Mouse (Mus musculus): ENCODE data around the gene Foxd1.
A peak's percentile ranks its signal among the peaks of the same experiment; 100 is the strongest.

Foxd1 gene

GRCm38 (mm10) chr13:98354090-98354801 is at the start of gene Foxd1:
Gene Foxd1, plus strand, starts transcription at chr13:98354242.
- peak in 1 of 2 experiments; percentile 14 for DNase-seq (ENCODE audit: low spot score in 2 of 2)

GRCm38 (mm10) chr13:98305257-98305656 is 48.8 kb upstream of the Foxd1 start:
- no peak for DNase-seq (ENCODE audit: low spot score in 2 of 2)

DNA sequence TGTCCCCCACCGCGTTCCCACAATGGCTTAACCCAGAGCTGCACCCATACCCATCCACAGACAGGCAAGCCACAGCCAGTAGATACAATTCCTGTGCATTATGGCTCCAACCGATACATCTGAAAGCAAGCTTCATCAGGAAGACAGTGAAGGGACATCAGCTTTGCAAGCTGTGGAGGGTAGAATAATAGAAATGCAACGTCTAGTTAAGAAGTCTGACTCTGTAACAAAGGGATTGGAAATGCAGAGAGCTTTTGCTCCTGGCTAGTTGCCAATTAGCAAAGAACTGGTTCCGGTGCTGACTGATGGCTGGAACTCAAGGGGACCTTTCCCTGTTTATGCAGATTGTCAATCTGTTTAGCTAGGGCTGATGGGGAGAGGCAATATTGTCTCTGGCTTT is 47.6 kb upstream of the Foxd1 start:
- DNase-seq (ENCODE audit: low spot score in 2 of 2), result no peak

DNA sequence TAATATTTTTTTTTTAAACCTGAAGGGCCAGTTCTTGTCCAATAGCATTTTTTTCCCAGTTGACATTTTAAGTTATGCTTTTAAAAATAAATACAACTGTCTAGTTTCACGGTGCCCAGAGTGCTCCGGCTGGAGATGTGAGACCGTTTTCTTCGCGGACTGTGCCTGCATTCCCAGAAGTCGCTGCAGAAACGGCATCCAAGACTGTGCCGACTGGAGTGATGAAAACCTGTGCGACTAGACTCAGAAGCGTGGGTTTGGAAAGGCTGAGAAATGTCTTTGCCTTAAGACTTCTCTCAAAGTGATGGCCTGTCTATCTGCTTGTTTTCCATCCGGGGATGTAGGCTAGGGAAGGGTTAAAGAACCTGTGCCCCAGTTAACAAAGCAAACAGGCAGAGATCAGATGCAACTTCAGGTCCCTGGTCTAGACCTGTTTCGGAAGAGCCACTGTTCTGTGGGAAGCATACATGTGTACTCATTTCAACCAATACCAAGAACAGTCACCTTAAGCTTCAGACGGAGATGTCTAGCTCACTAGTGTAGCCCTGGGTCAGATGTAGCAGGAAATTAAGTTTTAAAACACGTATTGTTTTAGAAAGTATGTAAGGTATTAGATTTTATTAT is 47.1 kb upstream of the Foxd1 start:
- DNase-seq (ENCODE audit: low spot score in 2 of 2), result no peak

DNA sequence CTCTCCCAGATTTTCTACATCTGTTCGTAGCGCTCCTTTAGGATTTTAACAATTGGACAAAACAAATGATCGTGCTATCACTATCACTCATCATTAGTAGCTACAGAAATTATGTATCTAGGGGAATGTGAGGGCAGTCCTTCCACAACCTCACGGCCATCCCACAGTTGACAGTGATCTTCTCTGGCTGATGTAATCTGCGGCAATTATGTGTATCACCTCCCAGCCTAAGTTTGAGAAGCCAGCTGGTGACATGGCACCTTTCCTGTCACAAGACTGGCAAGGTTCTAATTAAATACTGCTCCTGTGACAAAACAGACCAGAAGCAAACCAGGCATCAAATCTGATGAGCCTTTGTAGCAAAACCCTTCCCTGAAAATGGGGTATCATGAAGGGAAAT is 46.0 kb upstream of the Foxd1 start:
- no peak for DNase-seq (ENCODE audit: low spot score in 2 of 2)

- DNase-seq (ENCODE audit: low spot score in 2 of 2), result no peak
These were observed 45.3 kb upstream of the Foxd1 start for GRCm38 (mm10) chr13:98308724-98309123.

GRCm38 (mm10) chr13:98311597-98311996 is 42.4 kb upstream of the Foxd1 start:
- DNase-seq (ENCODE audit: low spot score in 2 of 2), result no peak

DNA sequence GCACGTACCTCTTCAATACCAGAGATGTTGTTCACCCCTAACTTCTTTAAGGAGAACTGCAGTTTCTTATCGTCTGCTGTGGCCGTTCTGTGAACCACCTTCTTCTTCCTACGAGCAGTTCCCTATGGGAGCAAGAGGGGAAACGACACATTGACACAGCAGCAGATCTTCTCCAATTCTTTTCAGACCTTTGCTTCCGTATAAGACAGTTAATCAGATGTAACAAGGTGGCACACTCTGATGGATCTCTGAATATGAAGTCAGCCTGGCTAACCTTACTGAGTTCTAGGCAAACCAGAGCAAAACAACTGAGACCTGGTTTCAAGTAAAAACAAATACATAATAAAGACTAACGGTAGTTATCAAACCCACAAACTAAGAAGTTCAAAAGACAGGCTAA is 40.4 kb upstream of the Foxd1 start:
- no peak for DNase-seq (ENCODE audit: low spot score in 2 of 2)

DNA sequence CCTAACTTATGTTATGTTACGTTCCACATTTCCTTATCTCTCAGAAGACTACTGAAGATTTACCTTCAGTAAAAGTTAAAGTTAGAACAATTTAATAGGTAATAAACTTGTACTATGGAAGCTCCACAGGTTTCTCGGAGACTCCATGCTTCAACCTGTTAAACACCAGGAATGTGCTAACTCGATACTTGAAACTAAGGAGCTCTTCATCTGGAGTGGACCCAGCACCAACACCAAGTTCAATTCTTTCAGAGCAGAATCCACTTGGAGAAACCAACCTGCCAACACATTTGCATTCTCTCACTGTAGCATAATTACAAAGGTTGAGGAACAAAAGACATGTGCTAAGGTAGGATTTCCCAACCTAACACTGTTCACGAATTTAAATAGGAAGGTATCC is 38.9 kb upstream of the Foxd1 start:
- no peak for DNase-seq (ENCODE audit: low spot score in 2 of 2)

- DNase-seq (ENCODE audit: low spot score in 2 of 2), result no peak
These were observed 37.9 kb upstream of the Foxd1 start for GRCm38 (mm10) chr13:98316140-98316479.

- peak; percentile 91 to 93 for DNase-seq (ENCODE audit: low spot score in 2 of 2)
These were observed 37.4 kb upstream of the Foxd1 start, which contains the start of gene Btf3 for GRCm38 (mm10) chr13:98316480-98317245. Gene Btf3, minus strand, starts transcription at chr13:98317006.

GRCm38 (mm10) chr13:98317246-98317677 is 36.8 kb upstream of the Foxd1 start:
- no peak for DNase-seq (ENCODE audit: low spot score in 2 of 2)

- no peak for DNase-seq (ENCODE audit: low spot score in 2 of 2)
These were observed 36.1 kb upstream of the Foxd1 start for GRCm38 (mm10) chr13:98317911-98318310.

DNA sequence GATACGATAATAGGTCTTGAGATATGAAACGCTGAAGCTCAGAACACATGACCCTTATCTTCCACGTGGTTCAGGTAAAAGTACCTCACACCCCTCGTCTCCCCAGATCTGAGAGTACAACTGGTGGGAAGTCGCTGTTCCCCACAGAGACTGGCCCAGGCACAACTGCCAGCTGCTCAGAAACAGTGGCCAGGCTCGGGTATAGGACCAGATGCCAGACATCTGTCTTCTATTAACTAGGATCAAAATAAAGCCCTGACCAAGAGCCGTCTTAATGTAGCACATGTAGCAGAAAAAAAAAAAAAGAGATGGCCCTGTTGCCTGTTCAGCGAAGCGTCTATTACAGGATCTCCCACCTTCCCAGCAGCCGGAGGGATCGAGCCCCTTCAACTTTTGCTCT is 29.0 kb upstream of the Foxd1 start:
- DNase-seq (ENCODE audit: low spot score in 2 of 2), result no peak

GRCm38 (mm10) chr13:98332106-98332505 is 21.9 kb upstream of the Foxd1 start:
- DNase-seq (ENCODE audit: low spot score in 2 of 2), result no peak

GRCm38 (mm10) chr13:98336205-98336604 is 17.8 kb upstream of the Foxd1 start:
- no peak for DNase-seq (ENCODE audit: low spot score in 2 of 2)

DNA sequence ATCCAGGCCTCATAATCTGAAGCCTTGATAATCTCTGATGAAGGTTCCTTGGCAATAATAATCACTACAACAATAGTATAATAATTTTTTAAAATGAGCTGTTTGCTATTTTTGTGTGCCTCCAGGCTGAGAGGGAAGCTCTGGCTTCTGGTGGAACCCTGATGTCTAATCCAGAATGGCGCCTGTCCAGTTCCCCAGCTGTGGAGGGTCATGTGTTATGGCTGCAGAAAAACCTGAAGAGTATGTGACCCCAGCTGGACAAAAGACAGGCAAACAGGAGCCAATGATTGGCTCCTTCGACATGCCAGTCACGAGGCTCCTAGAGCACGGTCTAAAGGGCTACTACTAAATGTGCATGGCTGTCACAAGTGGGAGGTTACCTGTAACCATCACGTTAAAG is 13.5 kb upstream of the Foxd1 start:
- DNase-seq (ENCODE audit: low spot score in 2 of 2), result peak in 1 of 2 experiments; percentile 18

GRCm38 (mm10) chr13:98349491-98349890 is 4.6 kb upstream of the Foxd1 start:
- no peak for DNase-seq (ENCODE audit: low spot score in 2 of 2)

GRCm38 (mm10) chr13:98351527-98351926 is 2.5 kb upstream of the Foxd1 start:
- DNase-seq (ENCODE audit: low spot score in 2 of 2), result no peak

DNA sequence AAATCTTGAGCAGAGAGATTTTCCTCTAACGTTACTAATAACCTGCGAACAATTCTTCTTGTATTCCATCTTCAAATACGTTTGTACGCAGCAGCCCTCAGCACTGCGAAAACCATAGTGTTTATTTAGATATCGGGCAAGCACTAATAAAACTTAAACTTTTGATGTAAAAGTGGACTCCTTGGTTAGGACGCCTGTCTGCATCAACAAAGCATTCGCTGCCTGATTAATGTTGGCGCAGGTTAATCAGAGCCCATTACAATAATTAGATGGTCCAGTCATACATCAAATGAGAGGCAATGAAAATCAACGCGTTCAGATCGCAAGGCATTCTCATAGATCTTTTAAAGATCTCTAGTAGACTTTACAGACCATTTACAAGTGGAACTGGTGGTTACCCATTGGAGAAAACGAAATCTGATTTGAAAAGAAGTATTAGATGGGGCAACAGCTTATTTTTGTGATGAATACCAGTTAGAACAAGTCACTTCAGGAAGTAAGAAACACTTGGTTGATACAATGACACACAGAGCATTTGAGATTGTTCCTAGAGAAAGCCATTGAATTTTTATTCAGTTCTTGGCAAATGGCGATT is 1.6 kb upstream of the Foxd1 start:
- no peak for DNase-seq (ENCODE audit: low spot score in 2 of 2)

GRCm38 (mm10) chr13:98353709-98354089 is 343 bp upstream of the Foxd1 start:
- no peak for DNase-seq (ENCODE audit: low spot score in 2 of 2)

DNA sequence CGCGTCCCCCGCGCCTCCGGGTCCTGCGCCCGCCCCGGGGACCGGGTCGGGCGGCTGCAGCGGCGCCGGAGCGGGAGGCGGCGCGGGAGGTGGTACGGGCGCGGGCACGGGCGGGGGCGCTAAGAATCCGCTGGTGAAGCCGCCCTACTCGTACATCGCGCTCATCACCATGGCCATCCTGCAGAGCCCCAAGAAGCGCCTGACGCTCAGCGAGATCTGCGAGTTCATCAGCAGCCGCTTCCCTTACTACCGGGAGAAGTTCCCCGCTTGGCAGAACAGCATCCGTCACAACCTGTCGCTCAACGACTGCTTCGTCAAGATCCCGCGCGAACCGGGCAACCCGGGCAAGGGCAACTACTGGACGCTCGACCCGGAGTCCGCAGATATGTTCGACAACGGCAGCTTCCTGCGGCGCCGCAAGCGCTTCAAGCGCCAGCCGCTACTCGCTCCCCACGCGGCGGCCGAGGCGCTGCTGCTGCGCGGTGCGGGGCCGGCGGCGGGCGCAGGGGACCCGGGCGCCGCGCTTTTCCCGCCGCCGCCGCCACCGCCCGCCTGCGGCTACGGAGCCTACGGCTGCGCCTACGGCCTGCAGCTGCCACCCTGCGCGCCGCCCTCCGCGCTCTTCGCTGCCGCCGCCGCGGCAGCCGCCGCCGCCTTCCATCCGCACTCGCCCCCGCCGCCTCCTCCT is 973 bp downstream of the Foxd1 start:
- DNase-seq (ENCODE audit: low spot score in 2 of 2), result no peak

Data from heart, adult 9 months (tissue).